Mouse (Mus musculus) heart, embryonic 10.5 days (tissue): ENCODE results near the gene Anks1b. TPM values are rescaled to one million over a fixed set of nuclear protein-coding genes. Genes with fewer than 3 reads are reported as not detected.

Experiments used
- DNase-seq: peaks from one replicate; pipeline ENCODE4 v3.0.0-alpha.2; 2017; ENCODE audit warnings: low spot score
- H3K27ac ChIP-seq: fragments of 300-500 bp; sonication (generic); 2 replicates; pipeline ENCODE4 v1.5.1; 2016; ENCODE audit warnings: mild to moderate bottlenecking
- H3K27me3 ChIP-seq: fragments of 300-500 bp; sonication (generic); 2 replicates; pipeline ENCODE4 v1.6.1; 2016; ENCODE audit warnings: mild to moderate bottlenecking; ENCODE audit not compliant: poor library complexity, insufficient read depth, severe bottlenecking
- H3K36me3 ChIP-seq: fragments of 300-500 bp; sonication (generic); 2 replicates; pipeline ENCODE4 v1.6.1; 2016; ENCODE audit warnings: mild to moderate bottlenecking, moderate library complexity
- H3K4me1 ChIP-seq: fragments of 300-500 bp; sonication (generic); 2 replicates; pipeline ENCODE4 v1.6.1; 2016; ENCODE audit warnings: mild to moderate bottlenecking
- H3K4me3 ChIP-seq: fragments of 300-500 bp; sonication (generic); 2 replicates; pipeline ENCODE4 v1.5.1; 2016; ENCODE audit warnings: mild to moderate bottlenecking, moderate library complexity
- H3K9me3 ChIP-seq: fragments of 300-500 bp; sonication (generic); 2 replicates; pipeline ENCODE4 v1.6.1; 2016; ENCODE audit warnings: mild to moderate bottlenecking, moderate library complexity
- WGBS: fragments of 180-500 bp; shearing (Covaris S2); methylation state at CpG from one replicate; pipeline ENCODE4 v1.1.7; 2016; 5-methylcytosine and 5-hydroxymethylcytosine counted together
- polyA plus RNA-seq: library from polyadenylated mRNA; unstranded; fragments of >200 nt; fragmentation: Nextera tagmentation; extraction: Ambion mirVana; gene quantifications from 2 replicates; pipeline ENCODE4 v1.2.1, GENCODE M21; 2016

Anks1b gene
- polyA plus RNA-seq, 1 experiment from 2014 or later: 0.05 TPM

DNA sequence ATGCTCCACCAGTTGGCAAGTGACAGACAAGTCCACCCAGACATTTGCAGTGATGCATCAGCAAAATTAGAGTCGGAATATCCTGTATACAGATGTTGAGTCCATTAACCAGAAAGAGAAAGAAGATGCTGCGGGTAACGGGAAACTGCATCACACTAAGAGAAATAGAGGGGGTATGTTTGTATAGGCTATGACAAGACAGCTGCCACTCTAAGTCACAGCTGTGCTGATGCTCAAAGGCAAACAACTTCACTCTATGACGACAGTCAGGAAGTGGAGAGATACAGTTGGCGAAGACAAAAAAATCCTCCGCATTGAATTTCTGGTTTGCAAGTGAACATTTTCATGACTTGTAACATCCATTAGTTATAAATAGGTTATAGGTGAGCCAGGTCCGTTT, 897.7 kb downstream of the Anks1b start:
- H3K9me3 ChIP-seq: no peaks in the 10 kb centered on the region
- peaks cover 21% of the 10 kb centered on the region; the same call in 1 of the 2 replicates for H3K27me3 ChIP-seq
- H3K4me3 ChIP-seq: no peak overlapping the region
- H3K27ac ChIP-seq: no peak overlapping the region
- no peaks in the 10 kb centered on the region for H3K36me3 ChIP-seq
- DNase-seq: no peak
- peaks cover 4% of the 10 kb centered on the region; the same call in 1 of the 2 replicates for H3K4me1 ChIP-seq
- 52% methylated on average over 7 of the region's 7 CpGs for WGBS

DNA sequence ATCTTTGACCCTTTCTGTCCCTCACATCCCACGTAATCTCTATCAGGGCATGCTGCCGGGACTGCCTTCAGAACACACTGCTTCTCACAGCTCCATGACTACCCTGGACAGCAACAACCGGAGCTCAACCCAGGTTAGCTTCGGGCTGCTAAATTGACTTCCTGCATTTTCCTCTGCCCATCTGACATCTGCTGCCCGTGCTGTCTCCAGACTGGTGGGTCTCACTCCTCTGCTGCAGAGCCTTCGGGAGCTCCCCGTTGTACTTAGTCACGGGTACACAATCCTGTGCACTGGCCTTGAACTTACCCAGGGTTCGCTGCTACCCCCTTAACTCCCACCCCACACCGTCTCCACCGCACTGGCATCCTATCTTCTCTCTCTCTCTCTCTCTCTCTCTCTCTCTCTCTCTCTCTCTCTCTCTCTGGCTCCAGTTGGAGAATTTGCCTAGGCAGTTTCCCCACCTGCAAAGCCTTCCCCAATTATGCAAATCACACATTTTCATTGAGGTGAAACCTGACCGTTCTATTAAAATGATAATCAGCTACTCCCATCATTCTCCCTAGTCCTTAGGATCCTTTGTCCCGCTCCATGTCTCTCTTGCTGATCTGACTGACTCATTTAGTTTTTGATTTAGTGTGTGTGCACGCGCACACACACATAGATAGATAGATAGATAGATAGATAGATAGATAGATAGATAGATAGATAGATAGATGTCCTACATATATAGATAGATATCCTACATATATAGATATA, 898.3 kb downstream of the Anks1b start:
- no peaks in the 10 kb centered on the region for H3K36me3 ChIP-seq
- H3K4me1 ChIP-seq: peaks cover 4% of the 10 kb centered on the region; the same call in 1 of the 2 replicates
- H3K9me3 ChIP-seq: no peaks in the 10 kb centered on the region
- H3K27ac ChIP-seq: no peak overlapping the region
- 9% methylated on average over 15 of the region's 15 CpGs for WGBS
- peak overlapping the region; percentile 27 for H3K4me3 ChIP-seq
- peaks cover 21% of the 10 kb centered on the region; the same call in 1 of the 2 replicates for H3K27me3 ChIP-seq
- no peak for DNase-seq

DNA sequence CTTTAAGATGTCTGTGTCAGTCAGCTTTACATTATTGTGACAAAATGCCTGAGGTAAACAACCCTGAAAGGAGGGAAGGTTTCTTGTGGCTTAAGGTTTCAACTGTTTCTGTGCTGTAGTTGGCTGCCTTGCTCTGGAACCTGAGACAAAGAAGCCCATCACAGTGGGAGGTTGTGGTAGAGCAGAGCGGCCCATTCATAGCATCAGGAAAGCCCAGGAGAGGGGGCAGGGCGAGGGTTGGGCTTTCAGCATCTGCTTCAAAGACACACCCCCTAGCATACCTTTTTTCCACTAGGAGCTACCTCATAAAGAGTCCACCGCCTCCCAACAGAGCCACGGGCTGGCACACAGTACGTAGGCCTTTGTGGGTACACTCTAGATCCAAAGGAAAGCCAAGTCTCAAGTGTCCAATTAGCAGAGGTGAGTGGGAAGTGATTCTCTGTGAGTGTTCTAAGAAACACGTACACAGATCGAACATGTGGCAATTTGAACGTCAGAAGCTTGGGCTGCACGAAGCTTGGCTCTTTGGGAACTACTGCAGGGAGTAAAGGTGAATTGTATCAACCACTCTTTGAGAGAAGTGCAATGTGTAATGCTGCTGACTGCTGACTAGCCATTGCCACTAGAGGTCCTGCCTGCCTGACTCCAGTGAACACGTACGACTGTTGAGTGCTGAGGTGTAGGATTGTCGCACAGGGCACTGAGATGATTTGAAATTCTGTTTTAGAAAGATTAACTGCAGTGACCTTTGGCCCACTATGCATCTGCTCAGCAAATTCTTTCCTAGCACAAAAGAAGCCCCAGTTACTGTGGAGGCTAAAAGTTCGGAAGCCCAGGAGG, 906.5 kb downstream of the Anks1b start:
- no peak for DNase-seq
- no peaks in the 10 kb centered on the region for H3K36me3 ChIP-seq

DNA sequence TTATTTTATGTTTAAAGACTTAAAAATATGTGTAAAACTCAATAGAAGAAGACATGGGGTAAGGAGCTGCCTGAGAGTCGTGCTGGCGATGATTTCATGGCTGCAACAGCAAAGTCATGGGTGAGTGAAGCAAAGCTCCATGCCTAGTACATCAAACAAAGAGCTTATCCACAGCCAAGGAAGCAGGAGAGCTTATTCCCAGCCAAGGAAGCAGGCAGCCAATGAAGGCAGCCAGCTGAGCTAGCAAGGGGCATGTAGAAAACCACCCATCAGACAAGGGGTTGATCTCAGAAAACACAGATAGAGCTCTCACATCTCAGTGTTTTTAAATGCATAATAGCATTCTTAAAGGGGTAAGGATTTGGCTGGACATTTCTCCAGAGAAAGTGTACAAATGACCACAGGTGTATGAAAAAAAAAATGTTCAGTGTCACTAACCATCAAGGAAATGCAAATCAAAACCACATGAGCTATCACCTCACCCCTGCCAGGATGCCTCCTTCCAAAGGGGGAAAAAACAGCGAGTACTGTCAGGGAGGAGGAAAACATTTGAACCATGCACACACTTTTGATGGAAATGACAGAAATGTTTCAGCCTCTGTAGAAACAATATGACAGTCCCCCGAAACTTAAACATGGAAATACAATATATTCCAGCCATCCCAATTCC, 911.8 kb downstream of the Anks1b start:
- 67% methylated on average over 4 of the region's 4 CpGs for WGBS
- Histone ChIP-seq H3K27ac (no peak overlapping the region), H3K27me3 (no peaks in the 10 kb centered on the region), H3K36me3 (no peaks in the 10 kb centered on the region), H3K4me3 (no peak overlapping the region), H3K4me1 (no peaks in the 10 kb centered on the region), H3K9me3 (no peaks in the 10 kb centered on the region)
- no peak for DNase-seq

More for the DNA sequence above, 906.5 kb downstream of the Anks1b start:
- Histone ChIP-seq H3K9me3 (no peaks in the 10 kb centered on the region), H3K27ac (no peak overlapping the region), H3K27me3 (no peaks in the 10 kb centered on the region), H3K4me1 (no peaks in the 10 kb centered on the region), H3K4me3 (no peak overlapping the region)
- WGBS: 60% methylated on average over 13 of the region's 13 CpGs

DNA sequence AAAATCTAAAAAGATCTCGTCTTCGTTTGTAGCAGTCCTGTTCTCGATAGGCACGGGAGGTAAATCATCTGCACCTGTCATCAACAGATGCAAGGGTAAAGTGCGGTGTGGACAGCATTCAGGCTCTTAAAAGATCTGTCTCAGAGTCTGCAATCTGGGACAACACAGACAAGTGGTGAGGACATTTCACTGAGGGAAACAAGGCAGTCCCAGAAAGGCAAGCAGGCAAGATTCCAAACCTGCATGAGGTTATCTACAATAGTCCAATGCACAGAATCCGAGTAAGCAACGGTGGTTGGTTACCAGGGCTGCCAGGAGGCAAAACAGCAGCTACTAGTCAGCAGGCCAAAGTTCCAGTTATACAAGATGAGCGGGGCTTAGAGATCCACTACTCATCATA, 912.4 kb downstream of the Anks1b start:
- Histone ChIP-seq H3K4me3 (no peak overlapping the region), H3K36me3 (no peaks in the 10 kb centered on the region), H3K27me3 (no peaks in the 10 kb centered on the region), H3K27ac (no peak overlapping the region), H3K4me1 (no peaks in the 10 kb centered on the region), H3K9me3 (no peaks in the 10 kb centered on the region)
- no peak for DNase-seq
- WGBS: 79% methylated on average over 8 of the region's 8 CpGs

DNA sequence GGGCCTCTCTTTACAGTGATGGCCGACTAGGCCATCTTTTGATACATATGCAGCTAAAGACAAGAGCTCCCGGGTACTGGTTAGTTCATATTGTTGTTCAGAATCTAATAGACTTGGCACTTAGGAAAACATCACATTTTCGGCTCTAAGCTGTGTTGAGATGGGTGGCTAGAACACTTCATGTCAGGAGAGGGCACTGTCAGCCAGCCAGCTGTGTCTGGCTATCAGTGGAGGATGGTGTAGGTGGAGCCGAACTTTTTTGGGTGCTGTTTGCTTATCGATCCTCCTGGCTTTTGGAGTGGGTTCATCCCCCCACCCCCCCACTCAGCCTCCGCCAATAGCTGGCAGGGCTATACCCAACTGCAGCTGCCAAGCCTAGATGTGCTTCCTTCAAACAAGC, 929.8 kb downstream of the Anks1b start:
- no peak for DNase-seq
- no peaks in the 10 kb centered on the region for H3K36me3 ChIP-seq
- no peak overlapping the region for H3K4me3 ChIP-seq
- H3K9me3 ChIP-seq: no peaks in the 10 kb centered on the region
- 41% methylated on average over 6 of the region's 6 CpGs for WGBS
- H3K27ac ChIP-seq: no peak overlapping the region
- no peaks in the 10 kb centered on the region for H3K4me1 ChIP-seq
- peaks cover 7% of the 10 kb centered on the region; the same call in 1 of the 2 replicates for H3K27me3 ChIP-seq

DNA sequence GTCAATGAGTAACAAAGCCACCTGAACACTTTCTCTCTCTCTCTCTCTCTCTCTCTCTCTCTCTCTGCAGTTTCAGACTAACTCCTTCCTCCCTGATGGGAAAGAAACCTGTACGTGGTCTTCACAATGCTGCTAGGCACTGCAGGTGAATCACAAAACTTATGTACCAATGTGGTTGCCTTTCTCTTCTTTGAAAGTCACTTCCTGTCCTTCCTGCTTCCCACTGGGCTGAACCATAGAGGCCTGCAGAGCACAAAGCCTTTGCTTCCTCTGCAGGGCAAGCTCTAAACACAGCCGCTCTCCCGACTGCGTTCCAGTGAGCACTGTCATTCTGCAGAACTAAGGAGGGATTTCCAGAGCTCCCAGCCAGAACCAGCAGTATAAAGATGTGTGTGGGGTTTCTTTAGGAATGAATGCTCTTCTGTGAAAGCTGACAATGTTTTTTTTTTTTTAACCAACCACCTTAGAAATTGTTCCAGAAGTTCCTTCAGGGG, 931.3 kb downstream of the Anks1b start:
- H3K27me3 ChIP-seq: peaks cover 7% of the 10 kb centered on the region; the same call in 1 of the 2 replicates
- no peaks in the 10 kb centered on the region for H3K36me3 ChIP-seq
- no peak for DNase-seq
- 18% methylated on average over 4 of the region's 4 CpGs for WGBS
- no peaks in the 10 kb centered on the region for H3K9me3 ChIP-seq
- H3K27ac ChIP-seq: no peak overlapping the region
- H3K4me1 ChIP-seq: no peaks in the 10 kb centered on the region
- H3K4me3 ChIP-seq: no peak overlapping the region

DNA sequence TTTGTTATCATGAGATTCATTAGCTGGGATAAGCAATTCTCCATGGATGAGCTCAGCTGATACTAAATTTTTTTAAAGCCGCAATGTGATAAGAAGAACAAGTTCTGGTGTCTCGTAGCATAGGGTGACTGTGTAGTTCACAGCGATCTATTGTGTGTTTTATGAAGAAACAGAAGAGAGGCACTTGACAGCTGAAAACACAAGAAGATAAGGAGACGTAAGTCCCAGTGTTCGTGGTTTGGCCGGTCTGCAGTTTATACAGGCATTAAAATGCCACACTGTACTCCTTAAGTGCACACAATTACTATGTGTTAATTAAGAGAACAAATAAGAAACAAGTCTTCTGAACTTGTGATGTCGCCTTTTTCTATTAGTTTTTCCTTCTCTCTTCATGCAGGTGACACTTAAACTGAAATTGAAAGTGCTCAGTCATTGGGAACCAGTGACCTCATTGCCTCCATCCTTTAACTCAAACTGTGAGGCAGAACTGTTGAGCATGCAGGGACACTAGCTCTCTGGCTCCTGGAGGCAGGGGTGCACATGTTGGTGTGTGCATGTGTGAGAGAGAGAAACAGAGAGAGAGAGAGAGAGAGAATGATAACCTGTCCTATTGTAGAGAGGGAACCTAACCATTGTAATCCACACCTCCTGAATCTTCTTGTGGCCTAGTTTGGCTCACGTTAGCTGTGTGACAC, 935.5 kb downstream of the Anks1b start:
- H3K4me3 ChIP-seq: no peak overlapping the region
- no peaks in the 10 kb centered on the region for H3K36me3 ChIP-seq
- no peaks in the 10 kb centered on the region for H3K9me3 ChIP-seq
- no peaks in the 10 kb centered on the region for H3K4me1 ChIP-seq
- peaks cover 7% of the 10 kb centered on the region; the same call in 1 of the 2 replicates for H3K27me3 ChIP-seq
- no peak overlapping the region for H3K27ac ChIP-seq
- no peak for DNase-seq
- 65% methylated on average over 8 of the region's 8 CpGs for WGBS

DNA sequence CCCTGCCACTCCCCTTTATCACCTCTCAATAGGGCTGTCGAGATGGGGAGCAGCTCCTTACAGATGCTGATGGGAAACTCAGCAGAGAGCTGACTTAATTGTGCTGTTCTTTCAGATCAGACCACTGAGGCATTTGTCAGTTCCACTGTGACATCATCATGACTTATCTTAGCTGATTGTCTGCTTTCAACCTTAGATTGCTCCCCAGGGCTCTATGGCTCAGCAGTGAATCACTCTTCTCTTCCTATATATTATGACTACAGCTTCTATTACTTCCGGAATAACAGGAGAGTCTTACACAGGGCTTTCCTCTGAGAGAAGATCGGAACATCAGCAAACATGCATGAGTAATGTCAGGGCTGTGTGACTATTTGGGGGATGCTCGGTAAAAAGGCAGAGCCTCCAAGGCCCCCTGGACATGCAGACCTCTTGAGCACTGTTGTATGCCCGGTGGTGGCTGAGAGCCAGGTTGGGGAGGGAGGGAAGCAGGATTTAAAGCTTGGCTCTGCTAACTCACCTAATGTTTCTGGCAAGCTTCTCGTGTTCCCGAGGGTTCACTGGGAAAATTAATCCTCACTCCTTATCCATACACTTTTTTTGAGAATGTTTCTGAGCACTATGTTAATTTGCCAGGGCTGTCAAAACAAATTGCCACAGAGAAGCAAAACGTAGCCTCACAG, 936.7 kb downstream of the Anks1b start:
- Histone ChIP-seq H3K27ac (no peak overlapping the region), H3K27me3 (no peaks in the 10 kb centered on the region), H3K4me1 (no peaks in the 10 kb centered on the region), H3K9me3 (no peaks in the 10 kb centered on the region), H3K36me3 (no peaks in the 10 kb centered on the region), H3K4me3 (no peak overlapping the region)
- 43% methylated on average over 8 of the region's 8 CpGs for WGBS
- DNase-seq: no peak

DNA sequence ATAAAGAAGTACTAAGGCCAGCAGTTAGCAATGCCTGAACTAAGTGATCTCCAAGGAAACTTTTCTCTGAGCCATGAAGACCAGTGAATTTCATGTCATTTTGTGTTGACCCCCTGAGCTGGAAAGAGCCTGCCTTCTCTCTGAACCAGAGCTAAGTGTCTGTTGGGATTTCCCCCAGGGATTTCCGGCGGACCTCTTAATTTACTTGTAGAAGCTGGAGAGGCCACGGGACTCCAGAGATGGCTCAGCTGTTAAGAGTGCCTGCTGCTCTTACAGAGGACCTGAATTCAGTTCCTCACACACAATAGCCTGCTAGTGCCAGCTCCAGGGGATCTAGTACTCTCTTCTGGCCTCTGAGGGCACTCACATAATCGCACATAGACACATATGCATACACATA, 938.1 kb downstream of the Anks1b start:
- Histone ChIP-seq H3K27me3 (no peaks in the 10 kb centered on the region), H3K4me3 (no peak overlapping the region), H3K27ac (no peak overlapping the region), H3K4me1 (no peaks in the 10 kb centered on the region), H3K9me3 (no peaks in the 10 kb centered on the region), H3K36me3 (no peaks in the 10 kb centered on the region)
- no peak for DNase-seq
- WGBS: 74% methylated on average over 4 of the region's 4 CpGs

DNA sequence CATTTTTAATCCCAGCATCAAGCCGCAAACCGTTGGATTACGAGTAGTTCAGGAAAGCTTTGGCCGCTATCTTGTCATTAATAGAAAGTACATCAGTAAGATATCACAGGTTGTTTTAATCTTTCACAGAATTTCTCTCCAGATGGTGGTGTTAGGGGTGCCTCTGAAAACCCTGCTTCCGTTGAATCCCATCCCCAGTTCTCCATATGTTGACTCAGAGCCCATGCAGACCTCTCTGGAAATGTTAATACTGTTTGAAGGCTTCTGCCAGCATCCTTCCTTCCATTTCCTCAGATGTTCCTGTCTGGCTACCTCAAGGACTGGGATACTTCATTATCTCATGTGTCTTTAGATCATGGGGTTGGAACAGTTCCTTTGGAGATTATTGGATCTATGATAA, 940.0 kb downstream of the Anks1b start:
- H3K4me1 ChIP-seq: no peaks in the 10 kb centered on the region
- no peak overlapping the region for H3K4me3 ChIP-seq
- no peaks in the 10 kb centered on the region for H3K36me3 ChIP-seq
- no peak overlapping the region for H3K27ac ChIP-seq
- DNase-seq: no peak
- H3K9me3 ChIP-seq: no peaks in the 10 kb centered on the region
- WGBS: 90% methylated on average over 5 of the region's 5 CpGs
- H3K27me3 ChIP-seq: no peaks in the 10 kb centered on the region

DNA sequence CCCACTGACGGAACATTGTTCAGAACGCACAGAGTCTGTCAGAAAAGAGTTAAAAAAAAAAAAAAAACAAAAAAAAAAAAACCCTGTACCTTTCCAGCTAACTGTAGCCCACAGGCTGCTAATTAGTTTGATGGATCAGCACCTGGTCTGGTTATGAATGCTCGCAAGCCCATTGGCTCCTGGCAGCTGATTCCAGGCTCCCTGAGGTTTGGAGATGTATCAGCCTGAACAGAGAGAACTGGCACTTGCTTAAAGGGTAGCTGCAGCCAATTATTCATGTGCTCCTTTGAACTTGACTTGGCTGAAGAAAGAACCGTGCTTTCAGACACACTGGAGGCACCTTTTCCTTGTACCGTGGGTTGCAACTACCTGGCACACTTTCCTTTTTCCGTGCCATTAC, 941.1 kb downstream of the Anks1b start:
- H3K4me3 ChIP-seq: no peak overlapping the region
- WGBS: 81% methylated on average over 6 of the region's 6 CpGs
- no peaks in the 10 kb centered on the region for H3K36me3 ChIP-seq
- no peaks in the 10 kb centered on the region for H3K4me1 ChIP-seq
- H3K9me3 ChIP-seq: no peaks in the 10 kb centered on the region
- H3K27ac ChIP-seq: no peak overlapping the region
- no peaks in the 10 kb centered on the region for H3K27me3 ChIP-seq
- no peak for DNase-seq
